Mouse (Mus musculus): Measurements from ENCODE around the gene Mlh1.

GRCm38 (mm10) chr9:111239821-111240220, 31.8 kb downstream of the Mlh1 start:
- no peak for TF ChIP-seq POLR2A (IDR thresholded peaks at IDR 0.05; ENCODE audit: insufficient read length, low read depth)
- no peak for TF ChIP-seq POLR2AphosphoS2 (IDR thresholded peaks at IDR 0.05; ENCODE audit: insufficient read length, low read depth)
- TF ChIP-seq TCF12 (IDR thresholded peaks at IDR 0.05; ENCODE audit: insufficient read depth, poor library complexity, severe bottlenecking): no peak
- no peak for TF ChIP-seq USF1 (IDR thresholded peaks at IDR 0.05; ENCODE audit: low read depth)
- TF ChIP-seq MYOG (IDR thresholded peaks at IDR 0.05; ENCODE audit: control insufficient read depth in 1 of 3, insufficient read depth in 1 of 3, insufficient read length in 2 of 3, low read depth in 2 of 3): no peak
- no peak for TF ChIP-seq MAX (IDR thresholded peaks at IDR 0.05; ENCODE audit: low read depth)
- TF ChIP-seq CEBPB (IDR thresholded peaks at IDR 0.05; ENCODE audit: insufficient read depth, poor library complexity, severe bottlenecking): no peak
- no peak for TF ChIP-seq MYOD1 (IDR thresholded peaks at IDR 0.05; ENCODE audit: control insufficient read depth in 1 of 3, insufficient read length in 2 of 3, low read depth in 2 of 3)
